Mouse (Mus musculus) frontal cortex, adult (tissue): ENCODE data around the gene 9930021J03Rik.

Experiments
- ATAC-seq: cut with Nextera tagmentation; 2 replicates; pipeline ENCODE4 v1.9.2; 2017; ENCODE audit warnings: mild to moderate bottlenecking, moderate library complexity, mixed read lengths; ENCODE audit not compliant: low TSS enrichment

Gene 9930021J03Rik

GRCm38 (mm10) chr19:29805917-29806785 lies at the start of gene 9930021J03Rik:
Gene 9930021J03Rik, minus strand, starts transcription at chr19:29805989.
- ATAC-seq: peak; percentile 81

- no peak for ATAC-seq
Measured at GRCm38 (mm10) chr19:29853711-29854110, 47.9 kb upstream of the 9930021J03Rik start.

DNA sequence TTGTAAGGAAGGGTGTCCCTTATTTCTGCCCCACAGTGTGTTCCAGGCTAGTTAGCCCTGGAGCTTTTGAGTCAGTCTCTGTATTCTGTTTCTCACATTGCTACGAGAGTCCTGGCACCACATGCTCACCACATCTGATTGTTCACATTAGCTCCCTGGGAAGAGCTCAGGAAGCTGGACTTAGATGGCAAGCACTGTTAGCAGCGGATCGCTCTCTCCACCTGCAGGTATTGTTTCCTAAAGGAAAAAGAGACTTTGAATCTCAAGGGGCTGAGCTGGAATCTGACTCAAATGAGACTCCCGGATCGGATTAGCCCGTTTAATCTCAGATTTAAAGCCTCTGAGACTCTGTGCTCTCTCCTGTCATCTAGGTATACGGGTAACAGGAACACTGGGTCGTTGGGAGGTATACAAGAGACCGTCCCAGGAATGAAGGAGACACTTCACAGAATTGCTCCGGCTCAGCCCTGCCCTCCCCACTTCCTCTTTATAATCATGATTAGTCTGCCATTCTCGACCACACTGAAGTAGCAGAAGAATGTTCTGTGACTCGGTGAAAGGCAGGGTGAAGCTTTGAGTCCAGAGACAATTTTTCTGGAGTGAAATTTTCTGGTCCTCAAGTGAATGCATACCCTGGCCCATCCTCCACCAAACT lies 45.4 kb upstream of the 9930021J03Rik start:
- ATAC-seq: no peak

- no peak for ATAC-seq
Measured at GRCm38 (mm10) chr19:29849924-29850551, 44.2 kb upstream of the 9930021J03Rik start.

- ATAC-seq: no peak
Measured at GRCm38 (mm10) chr19:29844036-29844661, 38.4 kb upstream of the 9930021J03Rik start.

- no peak for ATAC-seq
Measured at GRCm38 (mm10) chr19:29843641-29844035, 37.8 kb upstream of the 9930021J03Rik start.

DNA sequence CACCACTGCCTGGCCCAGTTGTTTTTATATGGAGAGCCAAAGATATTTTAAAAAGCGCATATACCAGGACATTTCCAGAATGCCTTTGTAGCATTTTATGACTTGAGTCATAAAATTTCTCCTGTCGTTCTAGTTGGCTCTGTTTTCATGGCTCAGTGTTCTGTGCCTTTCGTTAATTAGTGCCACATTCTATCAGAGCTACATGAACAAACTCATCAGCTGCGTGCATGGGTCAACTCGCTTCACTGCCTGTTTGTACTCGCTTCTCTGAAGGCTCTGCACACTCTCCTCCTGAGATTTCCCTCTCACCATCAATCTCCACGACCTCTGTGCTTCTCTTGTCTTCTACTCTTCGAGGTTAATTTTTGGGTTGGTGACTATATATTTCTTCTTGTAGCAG lies 37.2 kb upstream of the 9930021J03Rik start:
- no peak for ATAC-seq

DNA sequence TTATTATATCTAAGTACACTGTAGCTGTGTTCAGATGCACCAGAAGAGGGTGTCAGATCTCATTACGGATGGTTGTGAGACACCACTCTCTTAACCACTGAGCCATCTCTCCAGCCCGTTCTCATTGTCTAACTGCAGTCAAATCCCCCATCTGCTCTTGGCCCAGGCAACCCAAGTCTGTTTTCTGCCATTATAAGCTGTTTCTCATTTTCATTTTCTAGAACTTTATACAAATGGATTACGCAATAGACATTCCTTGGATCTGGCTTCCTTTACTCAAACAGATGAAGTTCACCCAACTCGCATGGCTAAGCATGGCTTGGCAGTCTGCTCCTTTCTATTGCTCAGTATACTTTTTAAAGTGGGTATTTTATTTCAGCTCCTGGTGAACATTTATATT lies 34.9 kb upstream of the 9930021J03Rik start:
- no peak for ATAC-seq

DNA sequence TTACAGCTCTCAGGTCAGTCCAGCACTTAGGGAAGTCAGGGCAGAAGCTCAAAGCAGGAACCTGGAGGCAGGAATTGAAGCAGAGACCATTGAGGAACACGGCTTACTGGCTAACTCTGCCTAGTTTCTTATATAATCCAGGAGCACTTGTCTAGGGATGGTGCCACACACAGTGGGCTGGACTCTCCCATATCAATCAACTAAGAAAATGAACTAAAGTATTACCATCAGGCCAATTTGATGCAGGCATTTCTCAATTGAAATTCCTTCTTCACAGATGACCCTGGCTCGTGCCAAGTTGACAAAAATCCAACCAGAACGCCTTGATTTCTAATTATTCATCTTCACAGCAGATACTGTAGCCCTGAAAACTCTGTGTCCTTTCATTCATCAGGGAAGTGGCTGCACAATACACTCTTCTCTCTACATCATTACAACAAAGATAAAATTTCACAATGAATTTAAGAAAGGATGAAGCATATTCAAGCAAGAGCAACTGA lies 32.9 kb upstream of the 9930021J03Rik start:
- no peak for ATAC-seq

DNA sequence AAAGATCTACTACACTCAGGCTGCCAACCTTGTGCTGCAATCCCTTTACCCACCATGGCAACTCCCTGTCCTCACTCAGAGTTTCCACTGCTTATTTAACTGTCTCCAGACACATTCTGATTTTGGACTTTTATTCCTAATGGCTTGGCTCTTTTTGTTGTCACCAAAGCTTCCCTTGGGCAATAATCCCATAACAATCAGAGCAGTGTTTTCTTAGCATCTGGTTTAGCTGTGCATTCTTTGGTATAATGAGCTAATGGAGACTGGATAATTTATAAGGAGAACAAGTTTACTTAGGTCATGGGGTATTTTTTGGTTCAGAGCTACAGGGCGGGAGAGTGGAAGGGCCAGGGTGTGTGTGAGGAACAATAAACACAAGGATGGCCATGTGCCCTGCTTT lies 32.4 kb upstream of the 9930021J03Rik start:
- no peak for ATAC-seq

DNA sequence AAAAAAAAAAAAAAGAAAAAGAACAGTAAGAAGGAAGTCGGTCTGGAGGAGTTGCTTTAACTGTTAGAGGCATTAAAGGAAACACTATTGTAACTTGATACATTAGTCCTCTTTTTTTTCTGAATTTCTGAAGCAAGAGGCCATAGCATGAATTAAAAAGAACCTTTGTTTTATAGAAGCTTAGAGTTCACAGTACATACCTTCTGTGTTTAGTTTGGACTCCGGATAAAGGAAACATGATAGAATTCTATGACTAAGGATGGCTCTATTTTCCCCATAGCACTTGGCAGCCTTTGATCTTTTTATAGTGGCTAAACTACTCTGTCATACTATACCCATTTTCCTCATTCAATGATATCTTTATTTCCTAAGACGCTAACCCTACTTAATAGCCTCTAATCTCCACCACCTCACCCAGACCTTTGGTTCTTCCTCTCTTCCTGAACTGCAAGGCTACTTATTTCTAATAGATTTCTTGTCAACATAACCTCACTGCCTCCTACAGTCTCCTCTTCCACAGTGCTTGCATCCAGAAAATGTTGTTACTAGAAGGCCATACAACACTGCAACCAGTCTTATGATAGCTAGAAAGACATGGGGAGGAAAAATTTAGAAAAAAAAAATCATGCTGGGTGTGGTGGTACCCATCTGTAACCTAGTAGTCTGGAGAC lies 29.7 kb upstream of the 9930021J03Rik start:
- ATAC-seq: no peak

- no peak for ATAC-seq
Measured at GRCm38 (mm10) chr19:29830911-29831310, 25.1 kb upstream of the 9930021J03Rik start.

GRCm38 (mm10) chr19:29828558-29828957 lies 22.8 kb upstream of the 9930021J03Rik start:
- ATAC-seq: no peak

DNA sequence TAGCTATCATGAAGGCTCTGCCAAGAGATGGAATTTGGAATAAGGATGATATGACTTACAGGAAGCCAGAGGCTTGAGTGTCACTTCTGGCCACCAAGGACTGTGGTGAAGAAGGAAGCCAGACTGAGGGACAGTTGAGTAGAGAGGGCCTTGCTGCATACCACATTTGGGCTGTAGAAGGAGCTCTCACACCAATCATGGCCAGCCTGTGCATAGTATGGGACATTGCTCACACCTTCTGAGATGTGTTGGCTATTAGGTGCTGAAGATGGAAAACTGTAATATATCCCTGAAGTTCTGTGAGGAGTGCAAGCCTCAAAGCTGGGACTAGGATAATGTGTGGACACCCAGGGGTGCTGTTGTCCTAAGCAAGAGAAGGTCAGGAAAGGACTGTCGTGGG lies 20.9 kb upstream of the 9930021J03Rik start:
- ATAC-seq: peak; percentile 91

DNA sequence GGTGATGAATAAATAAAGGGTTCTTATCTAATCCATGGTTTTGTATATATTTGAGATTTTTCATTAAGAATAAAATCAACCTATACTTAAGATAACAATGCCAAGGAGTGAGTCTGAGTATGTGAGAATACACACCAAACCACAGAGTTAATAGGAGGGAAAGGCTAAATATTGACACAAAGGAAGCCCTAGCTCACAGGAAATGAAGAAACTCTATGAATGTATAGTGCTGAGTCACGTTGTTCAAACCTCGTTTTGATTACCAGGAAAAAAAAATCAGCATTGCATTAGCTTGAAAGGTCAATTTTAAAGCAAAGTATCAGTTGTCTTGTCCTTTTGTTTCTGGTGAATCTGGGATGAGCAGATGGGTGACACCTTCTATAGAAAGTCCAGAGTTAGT lies 19.2 kb upstream of the 9930021J03Rik start:
- no peak for ATAC-seq

DNA sequence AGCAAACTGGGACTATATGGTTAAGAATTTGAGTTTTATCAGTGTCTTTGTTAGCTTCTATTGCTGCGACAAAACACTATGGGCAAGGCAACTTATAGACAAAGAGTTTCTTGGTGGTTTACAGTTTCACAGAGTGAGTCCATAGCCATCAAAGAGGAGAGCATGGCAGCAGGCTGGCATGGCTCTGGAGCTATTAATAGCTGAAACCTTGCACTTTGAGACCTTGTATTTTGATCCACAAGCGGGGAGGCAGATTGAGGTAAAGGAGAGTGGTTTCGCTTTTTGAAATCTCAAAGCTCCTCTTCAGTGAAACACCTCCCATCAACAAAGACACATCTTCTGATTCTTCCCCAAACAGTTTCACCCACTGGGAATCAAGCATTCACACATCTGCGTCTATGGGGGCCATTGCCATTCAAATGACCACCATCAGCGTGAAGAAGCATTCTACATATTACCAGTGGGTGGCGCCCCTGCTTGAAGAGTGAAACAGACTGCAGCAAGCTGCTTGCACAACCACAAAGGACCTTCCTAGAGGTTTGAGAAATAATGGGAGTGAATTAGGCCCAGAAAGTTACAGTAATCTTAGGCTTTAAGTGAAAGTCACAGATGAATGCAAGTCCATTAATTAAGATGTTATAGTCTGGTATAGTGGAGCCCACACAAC lies 18.4 kb upstream of the 9930021J03Rik start:
- no peak for ATAC-seq

DNA sequence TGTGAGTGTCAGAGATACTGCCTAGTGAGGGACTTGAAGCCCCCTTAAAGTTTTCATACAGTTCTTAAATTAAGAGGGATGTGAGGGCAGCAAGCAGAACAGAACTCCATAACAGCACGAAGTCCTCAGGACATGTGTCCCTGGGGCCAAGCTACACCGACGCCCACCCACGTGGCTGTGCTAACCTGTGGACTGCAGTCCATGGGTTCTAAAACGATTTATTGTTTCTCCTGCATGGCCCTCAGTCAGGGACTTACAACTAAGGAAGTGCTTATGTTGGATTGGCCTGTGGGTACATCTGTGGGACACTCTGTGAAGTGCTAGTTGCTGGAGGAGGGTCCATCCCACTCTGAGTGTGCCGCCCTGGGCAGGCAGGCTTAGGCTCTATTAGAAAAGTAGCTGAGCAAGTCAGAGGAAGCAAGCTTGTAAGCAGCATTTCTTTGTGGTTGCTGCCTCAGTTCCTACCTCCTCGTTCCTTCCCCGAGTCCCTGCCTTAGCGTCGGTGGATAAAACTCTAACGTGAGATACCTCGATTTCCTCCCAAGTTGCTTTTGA lies 17.7 kb upstream of the 9930021J03Rik start:
- no peak for ATAC-seq

DNA sequence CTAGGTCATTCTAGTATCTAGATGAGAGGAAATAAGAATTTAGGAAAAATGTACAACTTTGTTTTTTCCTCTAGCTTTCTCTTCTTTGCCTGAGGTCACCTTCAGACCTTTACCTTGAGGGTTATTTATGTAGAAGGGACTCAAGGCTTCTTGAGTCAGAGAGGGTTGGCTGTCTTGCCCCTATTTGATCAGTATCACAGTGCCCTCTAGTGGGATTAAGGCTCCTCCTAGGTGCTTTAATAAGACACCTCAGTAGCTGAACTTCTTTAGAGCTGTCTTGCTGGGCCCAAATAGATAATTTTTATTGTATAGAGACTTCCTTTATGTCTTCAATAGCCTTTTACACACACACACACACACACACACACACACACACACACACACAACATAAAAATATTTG lies 15.2 kb upstream of the 9930021J03Rik start:
- peak; percentile 85 for ATAC-seq

GRCm38 (mm10) chr19:29812581-29813460 lies 7.0 kb upstream of the 9930021J03Rik start, which contains the start of gene Ranbp6:
Gene Ranbp6, minus strand, starts transcription at chr19:29812974.
- ATAC-seq: peak; percentile 99
